Mouse (Mus musculus): ENCODE data around the gene Ivl. TPM values are rescaled to one million over a fixed set of nuclear protein-coding genes. Genes with fewer than 3 reads are reported as not detected.

The Ivl gene
- not detected for polyA plus RNA-seq (2017; shearing (Covaris generic))

GRCm38 (mm10) chr3:92573449-92574041 is at the start of gene Ivl:
Ivl (minus strand) TSS chr3:92573735.

GRCm38 (mm10) chr3:92621560-92621959 is 48.0 kb upstream of the Ivl start, which contains the start of gene Lce6a:
Lce6a (minus strand) TSS chr3:92621660.

GRCm38 (mm10) chr3:92607392-92607791 is 33.9 kb upstream of the Ivl start, which contains the start of gene 2210017I01Rik:
2210017I01Rik (minus strand) TSS chr3:92607492.

GRCm38 (mm10) chr3:92588858-92589257 is 15.3 kb upstream of the Ivl start, which contains the start of gene Smcp:
Smcp (minus strand) TSS chr3:92588997.

GRCm38 (mm10) chr3:92534411-92534810 is 39.1 kb downstream of the Ivl start, which contains the start of gene 2310046K23Rik:
2310046K23Rik (minus strand) TSS chr3:92534511.

Other genes with a start within 250 kb of the Ivl start
- not detected for gene Sprr2d, start 234.6 kb downstream of the Ivl start, polyA plus RNA-seq (2017; shearing (Covaris generic))
- not detected for gene Sprr2e, start 221.6 kb downstream of the Ivl start, polyA plus RNA-seq (2017; shearing (Covaris generic))
- not detected for gene Sprr2f, start 208.5 kb downstream of the Ivl start, polyA plus RNA-seq (2017; shearing (Covaris generic))
- gene Sprr2h, start 188.1 kb downstream of the Ivl start, polyA plus RNA-seq (2017; shearing (Covaris generic)), result not detected
- gene Sprr2i, start 165.7 kb downstream of the Ivl start, polyA plus RNA-seq (2017; shearing (Covaris generic)), result not detected
- not detected for gene Sprr2j-ps, start 155.7 kb downstream of the Ivl start, polyA plus RNA-seq (2017; shearing (Covaris generic))
- 25.1 TPM for gene Gm9774, start 144.3 kb downstream of the Ivl start, polyA plus RNA-seq (2017; shearing (Covaris generic))
- not detected for gene Sprr2k, start 141.2 kb downstream of the Ivl start, polyA plus RNA-seq (2017; shearing (Covaris generic))
- not detected for gene Sprr1b, start 134.9 kb downstream of the Ivl start, polyA plus RNA-seq (2017; shearing (Covaris generic))
- not detected for gene Sprr3, start 115.0 kb downstream of the Ivl start, polyA plus RNA-seq (2017; shearing (Covaris generic))
- gene Sprr1a, start 87.8 kb downstream of the Ivl start, polyA plus RNA-seq (2017; shearing (Covaris generic)), result not detected
- not detected for gene Sprr4, start 73.2 kb downstream of the Ivl start, polyA plus RNA-seq (2017; shearing (Covaris generic))
- gene 2310046K23Rik, start 39.2 kb downstream of the Ivl start, polyA plus RNA-seq (2017; shearing (Covaris generic)), result not detected
- not detected for gene Smcp, start 15.3 kb upstream of the Ivl start, polyA plus RNA-seq (2017; shearing (Covaris generic))
- gene 2210017I01Rik, start 33.8 kb upstream of the Ivl start, polyA plus RNA-seq (2017; shearing (Covaris generic)), result not detected
- not detected for gene Lce6a, start 47.9 kb upstream of the Ivl start, polyA plus RNA-seq (2017; shearing (Covaris generic))
- gene Lce1a1, start 74.6 kb upstream of the Ivl start, polyA plus RNA-seq (2017; shearing (Covaris generic)), result not detected
- gene Lce1b, start 83.2 kb upstream of the Ivl start, polyA plus RNA-seq (2017; shearing (Covaris generic)), result not detected
- gene Lce1a2, start 96.6 kb upstream of the Ivl start, polyA plus RNA-seq (2017; shearing (Covaris generic)), result not detected
- gene Lce1c, start 105.5 kb upstream of the Ivl start, polyA plus RNA-seq (2017; shearing (Covaris generic)), result not detected
- not detected for gene Lce1d, start 113.5 kb upstream of the Ivl start, polyA plus RNA-seq (2017; shearing (Covaris generic))
- gene Lce1e, start 135.3 kb upstream of the Ivl start, polyA plus RNA-seq (2017; shearing (Covaris generic)), result not detected
- gene Lce1f, start 146.6 kb upstream of the Ivl start, polyA plus RNA-seq (2017; shearing (Covaris generic)), result not detected
- gene Gm38119, start 165.4 kb upstream of the Ivl start, polyA plus RNA-seq (2017; shearing (Covaris generic)), result not detected
- gene Lce1g, start 178.6 kb upstream of the Ivl start, polyA plus RNA-seq (2017; shearing (Covaris generic)), result not detected
- not detected for gene Lce1h, start 191.3 kb upstream of the Ivl start, polyA plus RNA-seq (2017; shearing (Covaris generic))
- gene Lce1i, start 205.2 kb upstream of the Ivl start, polyA plus RNA-seq (2017; shearing (Covaris generic)), result not detected
- not detected for gene Lce1j, start 216.8 kb upstream of the Ivl start, polyA plus RNA-seq (2017; shearing (Covaris generic))
- not detected for gene Lce1k, start 234.2 kb upstream of the Ivl start, polyA plus RNA-seq (2017; shearing (Covaris generic))